Mouse (Mus musculus) bone marrow macrophage, adult 2 months (primary cell): ENCODE measurements around the gene Cideb. TPM values are rescaled to one million over a fixed set of nuclear protein-coding genes. Genes with fewer than 3 reads are reported as not detected.

Source experiments
- H3K27ac ChIP-seq: 2 replicates; pipeline ENCODE4 v1.5.1; 2012; ENCODE audit warnings: low read depth, low read length; ENCODE audit not compliant: insufficient read depth
- H3K4me1 ChIP-seq: 2 replicates; pipeline ENCODE4 v1.6.1; 2012; ENCODE audit warnings: low read length; ENCODE audit not compliant: control insufficient read depth, insufficient read depth
- H3K4me3 ChIP-seq: 2 replicates; pipeline ENCODE4 v1.5.1; 2012; ENCODE audit warnings: mild to moderate bottlenecking, low read length, moderate library complexity; ENCODE audit not compliant: insufficient read depth
- CTCF ChIP-seq: IDR thresholded peaks from 2 replicates; pipeline ENCODE4 v1.5.1; 2012; ENCODE audit warnings: low read depth, mild to moderate bottlenecking, low read length, moderate library complexity
- POLR2A ChIP-seq: IDR thresholded peaks from 2 replicates; pipeline ENCODE4 v1.6.1; 2012; ENCODE audit warnings: mild to moderate bottlenecking, low read depth, low read length, borderline replicate concordance
- polyA plus RNA-seq: library from polyadenylated mRNA; stranded (reverse); fragments of >200 nt; gene quantifications from 2 replicates; pipeline ENCODE4 v1.2.4, GENCODE M21; 2012; ENCODE audit not compliant: missing spikeins, insufficient read depth, insufficient read length

Cideb gene
- polyA plus RNA-seq, 1 experiment, result not detected

DNA sequence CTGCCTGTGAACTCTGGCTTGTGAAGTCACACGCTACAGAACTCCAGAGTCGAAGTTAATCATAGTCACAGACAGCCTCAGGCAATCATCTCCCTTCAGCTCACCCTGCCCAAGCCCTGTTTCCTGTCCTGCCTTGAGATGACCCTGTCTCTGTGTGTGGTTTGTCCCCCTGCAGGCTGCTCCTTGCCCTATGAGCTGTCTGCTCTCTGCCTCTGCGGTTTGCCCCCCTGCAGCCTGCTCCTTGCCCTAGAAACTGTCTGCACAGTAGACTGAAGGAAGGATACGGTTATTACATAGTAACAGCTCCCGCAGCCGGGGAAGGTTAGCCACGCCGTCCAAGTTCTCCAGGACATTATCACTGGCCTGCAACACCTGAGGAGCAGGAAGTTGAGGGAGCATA, 41.4 kb downstream of the Cideb start:
- H3K4me3 ChIP-seq, result no peak overlapping the region
- TF ChIP-seq CTCF (no peak), POLR2A (no peak)
- H3K4me1 ChIP-seq, result peaks cover 13% of the 10 kb centered on the region
- H3K27ac ChIP-seq, result no peak overlapping the region

DNA sequence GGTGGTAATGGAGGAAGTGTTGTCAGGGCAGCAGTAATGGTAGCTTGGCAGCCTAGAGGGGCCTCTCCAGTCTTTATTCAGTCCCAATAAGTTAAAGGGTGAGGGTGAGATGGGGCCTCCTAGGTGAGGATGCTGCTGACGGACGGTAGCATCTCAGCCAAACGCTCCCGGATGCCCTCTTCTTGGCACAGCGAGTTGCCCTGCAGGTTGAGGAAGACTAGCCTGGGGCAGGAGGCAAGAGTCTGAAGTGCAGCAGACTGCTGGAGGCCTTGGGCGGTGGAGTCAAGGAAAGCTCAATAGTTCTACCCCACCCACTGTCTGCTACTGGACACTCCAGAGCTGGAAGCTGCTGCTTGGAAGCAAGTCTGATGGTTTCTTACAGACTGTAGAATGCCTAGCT, 42.0 kb downstream of the Cideb start:
- peaks cover 13% of the 10 kb centered on the region for H3K4me1 ChIP-seq
- TF ChIP-seq POLR2A (no peak), CTCF (no peak)
- no peak overlapping the region for H3K4me3 ChIP-seq
- no peak overlapping the region for H3K27ac ChIP-seq

DNA sequence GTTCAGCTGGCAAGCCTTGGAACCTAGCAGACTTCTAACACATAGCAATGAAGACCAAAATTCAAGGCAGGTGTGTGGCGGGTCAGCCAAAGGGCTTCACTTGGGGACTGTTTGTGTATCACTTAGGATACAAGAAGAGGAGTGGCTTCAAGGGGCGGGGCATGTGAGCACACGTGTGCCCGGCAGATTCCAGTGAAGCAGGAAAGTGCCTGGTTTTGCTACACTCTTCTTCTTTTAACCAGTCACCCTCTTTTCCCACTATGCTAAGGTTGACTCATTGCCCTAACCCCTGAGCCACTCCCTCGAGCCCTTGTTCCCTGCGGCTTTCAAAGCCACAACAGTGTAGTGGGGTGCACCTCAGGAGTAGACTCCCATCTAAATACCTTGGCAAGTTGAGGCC, 43.4 kb downstream of the Cideb start:
- TF ChIP-seq POLR2A (no peak), CTCF (no peak)
- peaks cover 11% of the 10 kb centered on the region for H3K4me1 ChIP-seq
- no peak overlapping the region for H3K4me3 ChIP-seq
- no peak overlapping the region for H3K27ac ChIP-seq

DNA sequence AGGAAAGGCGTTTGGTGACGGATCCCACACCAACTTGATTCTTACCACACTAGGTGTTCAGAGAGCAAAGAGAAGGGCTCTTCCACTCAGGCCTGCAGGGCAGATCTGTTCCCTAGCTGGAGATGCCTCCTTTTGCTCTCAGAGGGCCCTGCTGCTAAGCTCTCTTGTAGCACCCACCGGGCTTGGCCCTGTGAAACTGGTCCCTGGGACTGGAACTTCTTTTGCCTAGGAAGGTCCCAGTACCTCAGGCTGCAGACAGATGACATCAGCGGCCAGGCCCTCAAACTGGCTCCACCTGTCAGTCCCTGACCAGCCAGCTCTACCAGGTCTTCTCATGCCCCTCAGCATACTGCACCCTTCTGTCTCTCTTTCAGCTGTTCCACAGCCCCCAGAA, 44.5 kb downstream of the Cideb start, which contains the start of gene Tgm1:
Gene Tgm1, minus strand, starts transcription at position 198 of the 394 bp plus-strand sequence.
- Histone ChIP-seq H3K4me1 (peaks cover 11% of the 10 kb centered on the region), H3K4me3 (peak within 1 kb of the TSS; percentile 25)
- TF ChIP-seq CTCF (no peak), POLR2A (no peak)

DNA sequence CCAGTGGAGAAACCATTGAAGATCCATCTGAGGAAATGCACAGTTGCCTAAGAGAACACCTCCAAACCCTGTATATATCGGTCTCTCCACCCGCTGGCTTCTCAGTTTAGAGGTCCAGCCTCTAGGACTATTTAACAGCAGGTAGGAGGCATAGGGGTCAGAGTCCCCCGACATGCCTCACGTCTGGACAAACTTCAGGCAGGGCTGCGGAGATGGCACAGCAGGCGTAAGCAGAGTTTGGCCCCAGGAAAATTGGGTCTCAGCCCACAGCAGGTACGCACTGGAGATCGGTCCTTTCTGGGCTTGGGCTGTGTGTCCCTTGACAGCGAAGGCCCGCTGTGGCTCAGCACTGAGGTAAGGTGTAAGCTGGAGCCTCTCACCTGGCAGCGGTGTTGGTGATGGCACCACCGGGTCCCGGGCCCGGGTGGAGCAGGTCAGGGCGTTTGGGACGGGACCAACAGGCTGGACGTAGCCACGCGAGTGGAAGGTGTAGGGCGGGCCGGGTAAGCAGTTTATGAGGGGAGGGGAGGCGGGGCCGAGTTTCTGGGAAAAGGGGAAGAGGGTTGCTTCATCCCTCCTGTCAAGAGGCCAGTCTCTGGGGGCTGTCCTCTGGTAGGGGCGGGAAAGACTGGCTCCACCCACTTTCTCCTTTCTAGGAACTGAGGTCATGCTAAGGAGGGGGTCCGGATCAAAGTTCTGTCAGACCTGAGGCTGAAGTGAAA, 45.1 kb downstream of the Cideb start:
- Histone ChIP-seq H3K27ac (no peak overlapping the region), H3K4me1 (peaks cover 11% of the 10 kb centered on the region), H3K4me3 (peak overlapping the region; percentile 25)
- no peak for TF ChIP-seq CTCF
- no peak for TF ChIP-seq POLR2A

More for the DNA sequence above, 44.5 kb downstream of the Cideb start, which contains the start of gene Tgm1:
- H3K27ac ChIP-seq, result no peak within 1 kb of the TSS

DNA sequence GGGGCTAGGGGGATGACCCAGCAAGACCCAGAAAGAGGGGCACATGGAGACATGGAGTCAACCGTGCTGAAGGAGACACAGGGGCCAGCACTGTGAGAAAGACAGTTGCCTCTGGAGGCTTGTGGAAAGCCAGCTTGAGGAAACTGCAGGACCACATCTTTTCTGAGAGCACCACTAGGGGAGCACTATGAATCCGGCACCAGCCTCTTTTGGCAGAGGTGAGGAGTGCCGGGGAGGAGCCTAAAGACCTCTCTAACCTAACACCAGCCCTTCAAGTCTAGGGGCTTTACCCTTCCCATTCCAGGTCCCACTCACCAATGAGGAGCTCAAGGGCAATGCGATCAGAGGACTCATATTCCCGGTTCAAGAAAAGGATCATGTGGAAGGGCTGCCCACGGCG, 46.5 kb downstream of the Cideb start:
- Histone ChIP-seq H3K4me1 (peaks cover 11% of the 10 kb centered on the region), H3K4me3 (no peak overlapping the region), H3K27ac (no peak overlapping the region)
- no peak for TF ChIP-seq POLR2A
- no peak for TF ChIP-seq CTCF

DNA sequence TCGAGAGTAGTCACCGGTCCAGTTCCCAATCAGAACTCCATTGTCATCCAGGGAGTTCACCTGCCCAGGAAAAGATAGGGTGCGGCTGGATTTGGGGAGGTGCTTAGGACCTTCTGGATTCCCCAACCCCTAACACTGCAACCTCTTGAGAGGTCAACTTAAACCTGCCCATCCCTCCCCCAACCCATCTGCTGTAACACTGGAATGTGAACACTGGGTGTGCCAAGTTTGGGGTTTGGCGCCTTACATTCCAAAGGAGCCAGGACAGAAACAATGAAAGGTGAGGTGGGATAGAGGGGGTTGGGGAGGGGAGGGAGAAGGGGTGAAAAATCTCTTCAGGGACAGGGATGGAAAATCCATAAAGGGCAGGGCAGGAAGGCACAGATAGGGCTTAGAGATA, 48.7 kb downstream of the Cideb start:
- no peak overlapping the region for H3K27ac ChIP-seq
- H3K4me3 ChIP-seq, result no peak overlapping the region
- TF ChIP-seq CTCF, result no peak
- TF ChIP-seq POLR2A, result no peak
- peaks cover 11% of the 10 kb centered on the region for H3K4me1 ChIP-seq

DNA sequence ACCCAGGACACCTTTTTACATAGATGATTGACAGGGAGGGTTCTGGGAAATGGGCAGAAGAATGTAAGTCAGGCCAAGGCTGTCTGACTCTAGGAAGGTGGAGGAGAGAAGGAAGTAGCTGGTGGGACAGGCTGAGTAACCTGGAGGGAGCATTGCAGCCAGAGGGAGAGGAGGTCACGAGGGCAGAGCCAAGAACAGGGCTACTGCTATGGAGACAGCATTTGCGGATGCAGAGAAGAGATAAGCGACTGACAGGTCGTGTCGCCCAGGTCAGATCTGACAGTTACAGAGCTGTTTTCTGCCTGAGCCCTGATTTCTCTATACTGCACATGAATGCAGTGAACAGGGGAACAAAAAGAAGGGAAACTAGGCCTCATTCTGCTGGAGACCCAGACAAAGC, 50.9 kb downstream of the Cideb start:
- Histone ChIP-seq H3K4me1 (peaks cover 19% of the 10 kb centered on the region), H3K4me3 (no peak overlapping the region), H3K27ac (no peak overlapping the region)
- TF ChIP-seq CTCF, result no peak
- no peak for TF ChIP-seq POLR2A

DNA sequence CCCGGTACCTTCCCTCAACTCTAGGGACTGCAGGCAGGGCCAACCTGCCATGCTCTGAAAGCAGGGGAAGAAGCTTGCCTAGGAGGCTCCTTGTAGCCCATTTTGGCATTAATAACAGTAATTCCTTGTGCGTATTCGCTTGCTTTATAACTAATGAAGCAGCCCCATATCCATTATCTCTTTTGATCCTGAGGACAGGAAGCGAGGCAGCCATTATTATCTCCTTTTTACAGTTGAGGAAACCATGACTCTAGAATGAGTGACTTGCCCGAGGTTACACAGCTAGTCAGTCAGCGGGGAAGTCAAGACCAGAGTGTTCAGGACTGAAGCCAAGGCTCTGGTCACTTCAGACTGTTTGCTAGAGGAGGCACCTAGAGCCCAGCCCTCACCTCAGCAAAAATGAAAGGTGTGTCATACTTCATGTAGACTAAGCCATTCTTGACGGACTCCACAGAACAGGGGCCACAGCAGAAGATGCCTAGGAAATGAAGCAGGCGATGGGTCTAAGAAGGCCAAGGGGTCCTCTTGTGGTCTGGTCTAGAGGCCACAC, 52.1 kb downstream of the Cideb start:
- Histone ChIP-seq H3K4me3 (no peak overlapping the region), H3K4me1 (peaks cover 19% of the 10 kb centered on the region), H3K27ac (no peak overlapping the region)
- TF ChIP-seq POLR2A, result no peak
- no peak for TF ChIP-seq CTCF

Other genes starting within 250 kb of the Cideb start
- gene Cpne6, start 248.0 kb downstream of the Cideb start, polyA plus RNA-seq, result not detected in 2 replicates
- not detected in 2 replicates for gene Nrl, start 233.5 kb downstream of the Cideb start, polyA plus RNA-seq
- 34.7 and 38.6 TPM in 2 replicates for gene Pck2, start 218.2 kb downstream of the Cideb start, polyA plus RNA-seq
- gene Dcaf11, start 198.5 kb downstream of the Cideb start, polyA plus RNA-seq, result 54.5 and 57.0 TPM in 2 replicates
- not detected in 2 replicates for gene A730061H03Rik, start 198.1 kb downstream of the Cideb start, polyA plus RNA-seq
- gene Fitm1, start 182.8 kb downstream of the Cideb start, polyA plus RNA-seq, result not detected in 2 replicates
- gene Psme1, start 180.3 kb downstream of the Cideb start, polyA plus RNA-seq, result 382 and 397 TPM in 2 replicates
- gene Emc9, start 173.2 kb downstream of the Cideb start, polyA plus RNA-seq, result 19.3 and 21.9 TPM in 2 replicates
- gene Psme2, start 167.3 kb downstream of the Cideb start, polyA plus RNA-seq, result 219 and 291 TPM in 2 replicates
- gene Rnf31, start 166.8 kb downstream of the Cideb start, polyA plus RNA-seq, result 38.5 and 45.6 TPM in 2 replicates
- gene Irf9, start 154.9 kb downstream of the Cideb start, polyA plus RNA-seq, result 74.7 and 77.7 TPM in 2 replicates
- gene Rec8, start 140.4 kb downstream of the Cideb start, polyA plus RNA-seq, result 0.25 TPM in 1 of 2 replicates, not detected in the other
- gene Ipo4, start 122.5 kb downstream of the Cideb start, polyA plus RNA-seq, result 31.4 and 33.3 TPM in 2 replicates
- 0.59 and 3.0 TPM in 2 replicates for gene Gm49378, start 120.6 kb downstream of the Cideb start, polyA plus RNA-seq
- gene Tm9sf1, start 114.7 kb downstream of the Cideb start, polyA plus RNA-seq, result 61.9 and 64.9 TPM in 2 replicates
- 1.6 and 1.7 TPM in 2 replicates for gene Tssk4, start 108.3 kb downstream of the Cideb start, polyA plus RNA-seq
- gene Mdp1, start 98.0 kb downstream of the Cideb start, polyA plus RNA-seq, result 35.9 and 36.3 TPM in 2 replicates
- gene Gmpr2, start 86.5 kb downstream of the Cideb start, polyA plus RNA-seq, result 38.8 and 41.2 TPM in 2 replicates
- 318 and 335 TPM in 2 replicates for gene Nedd8, start 86.3 kb downstream of the Cideb start, polyA plus RNA-seq
- gene Tinf2, start 76.6 kb downstream of the Cideb start, polyA plus RNA-seq, result 18.0 and 19.5 TPM in 2 replicates
- gene Tgm1, start 44.5 kb downstream of the Cideb start, polyA plus RNA-seq, result 0.59 and 1.1 TPM in 2 replicates
- 28.2 and 29.4 TPM in 2 replicates for gene Rabggta, start 36.2 kb downstream of the Cideb start, polyA plus RNA-seq
- gene Dhrs1, start 12.8 kb downstream of the Cideb start, polyA plus RNA-seq, result 117 and 120 TPM in 2 replicates
- 17.1 and 22.1 TPM in 2 replicates for gene Nop9, start 12.8 kb downstream of the Cideb start, polyA plus RNA-seq
- gene Ltb4r2, start 3.0 kb upstream of the Cideb start, polyA plus RNA-seq, result 0.15 and 0.25 TPM in 2 replicates
- gene Ltb4r1, start 7.5 kb upstream of the Cideb start, polyA plus RNA-seq, result 1.5 and 1.7 TPM in 2 replicates
- not detected in 2 replicates for gene Adcy4, start 25.6 kb upstream of the Cideb start, polyA plus RNA-seq
- 28.4 and 31.8 TPM in 2 replicates for gene Ripk3, start 30.4 kb upstream of the Cideb start, polyA plus RNA-seq
- 0.36 and 0.99 TPM in 2 replicates for gene Nfatc4, start 64.7 kb upstream of the Cideb start, polyA plus RNA-seq
- gene Nynrin, start 95.6 kb upstream of the Cideb start, polyA plus RNA-seq, result 2.3 and 3.2 TPM in 2 replicates
- 0.16 TPM in 1 of 2 replicates, not detected in the other for gene Cbln3, start 125.9 kb upstream of the Cideb start, polyA plus RNA-seq
- 26.8 and 28.9 TPM in 2 replicates for gene Khnyn, start 126.5 kb upstream of the Cideb start, polyA plus RNA-seq
- gene Sdr39u1, start 141.8 kb upstream of the Cideb start, polyA plus RNA-seq, result 2.0 and 3.2 TPM in 2 replicates
- gene Cma1, start 186.2 kb upstream of the Cideb start, polyA plus RNA-seq, result not detected in 2 replicates
- not detected in 2 replicates for gene Cma2, start 192.5 kb upstream of the Cideb start, polyA plus RNA-seq